Mouse (Mus musculus) ES-E14 (cell line): Measurements from ENCODE around the gene Trio. TPM values are rescaled to one million over a fixed set of nuclear protein-coding genes. Genes with fewer than 3 reads are reported as not detected.

Source experiments
- DNase-seq: peaks from one replicate; pipeline ENCODE4 v3.0.0-alpha.2; 2013; ENCODE audit warnings: low read depth, low spot score
- H3K27ac ChIP-seq: 2 replicates; pipeline ENCODE4 v1.5.1; 2012; ENCODE audit warnings: low read depth, mild to moderate bottlenecking, low read length, moderate library complexity, mixed read lengths; ENCODE audit not compliant: poor library complexity, insufficient read depth, severe bottlenecking
- H3K36me3 ChIP-seq: 2 replicates; pipeline ENCODE4 v1.6.1; 2012; ENCODE audit warnings: mild to moderate bottlenecking, low read length, moderate library complexity, mixed read lengths; ENCODE audit not compliant: control insufficient read depth, poor library complexity, insufficient read depth, severe bottlenecking
- H3K4me1 ChIP-seq, 2 experiments: fragments of 150-350 bp in 1 of 2; sonication (generic) in 1 of 2; 2 replicates each; pipeline ENCODE4 v1.6.1; 2012; ENCODE audit warnings: low read length in 2 of 2, mild to moderate bottlenecking in 1 of 2, mixed read lengths in 1 of 2; ENCODE audit not compliant: control insufficient read depth in 2 of 2, insufficient read depth in 2 of 2, poor library complexity in 1 of 2
- H3K4me3 ChIP-seq, 2 experiments: fragments of 150-350 bp in 1 of 2; sonication (generic) in 1 of 2; 2 replicates each; pipeline ENCODE4 v1.5.1; 2012; ENCODE audit warnings: low read length in 2 of 2, low read depth in 1 of 2, mild to moderate bottlenecking in 1 of 2, mixed read lengths in 1 of 2; ENCODE audit not compliant: insufficient read depth in 1 of 2, poor library complexity in 1 of 2, severe bottlenecking in 1 of 2
- H3K9ac ChIP-seq: 2 replicates; pipeline ENCODE4 v1.6.1; 2012; ENCODE audit warnings: low read depth, mild to moderate bottlenecking, low read length, mixed read lengths; ENCODE audit not compliant: poor library complexity, insufficient read depth, severe bottlenecking
- H3K9me3 ChIP-seq: fragments of 150-350 bp; sonication (generic); 2 replicates; pipeline ENCODE4 v1.6.1; 2012; ENCODE audit warnings: low read depth, mild to moderate bottlenecking, low read length; ENCODE audit not compliant: control insufficient read depth, insufficient read depth
- CHD2 ChIP-seq: IDR thresholded peaks from 2 replicates; pipeline ENCODE4 v1.6.1; 2014; ENCODE audit warnings: mild to moderate bottlenecking, low read depth, low read length, inconsistent platforms
- HCFC1 ChIP-seq: IDR thresholded peaks from 2 replicates; pipeline ENCODE4 v1.6.1; 2012; ENCODE audit warnings: low read length, inconsistent platforms, borderline replicate concordance; ENCODE audit not compliant: insufficient read depth
- MAFK ChIP-seq: IDR thresholded peaks from 2 replicates; pipeline ENCODE4 v1.6.1; 2014; ENCODE audit warnings: mild to moderate bottlenecking, low read depth, low read length, inconsistent platforms; ENCODE audit not compliant: insufficient read depth
- ZC3H11A ChIP-seq: IDR thresholded peaks from 2 replicates; pipeline ENCODE4 v1.6.1; 2012; ENCODE audit warnings: low read depth, mild to moderate bottlenecking, inconsistent platforms, low read length, borderline replicate concordance
- ZNF384 ChIP-seq: IDR thresholded peaks from 2 replicates; pipeline ENCODE4 v1.6.1; 2012; ENCODE audit warnings: low read depth, low read length, inconsistent platforms
- in situ Hi-C, 2 experiments: fragments of 600-800 bp; cut with MboI; formaldehyde crosslinking; loops; one replicate each; pipeline ENCODE4 v1.15.1; 2025; ENCODE audit warnings: low sequenced_read_pairs in 2 of 2, inconsistent platforms in 1 of 2; ENCODE audit not compliant: unreplicated experiment in 2 of 2
- total RNA-seq: library from RNA; depleted of rRNA; stranded (reverse); fragments of 300-350 nt; gene quantifications from 2 replicates; pipeline ENCODE4 v1.2.3, GENCODE M21; 2012

Trio gene
- total RNA-seq, 1 experiment: 34.4 TPM

DNA sequence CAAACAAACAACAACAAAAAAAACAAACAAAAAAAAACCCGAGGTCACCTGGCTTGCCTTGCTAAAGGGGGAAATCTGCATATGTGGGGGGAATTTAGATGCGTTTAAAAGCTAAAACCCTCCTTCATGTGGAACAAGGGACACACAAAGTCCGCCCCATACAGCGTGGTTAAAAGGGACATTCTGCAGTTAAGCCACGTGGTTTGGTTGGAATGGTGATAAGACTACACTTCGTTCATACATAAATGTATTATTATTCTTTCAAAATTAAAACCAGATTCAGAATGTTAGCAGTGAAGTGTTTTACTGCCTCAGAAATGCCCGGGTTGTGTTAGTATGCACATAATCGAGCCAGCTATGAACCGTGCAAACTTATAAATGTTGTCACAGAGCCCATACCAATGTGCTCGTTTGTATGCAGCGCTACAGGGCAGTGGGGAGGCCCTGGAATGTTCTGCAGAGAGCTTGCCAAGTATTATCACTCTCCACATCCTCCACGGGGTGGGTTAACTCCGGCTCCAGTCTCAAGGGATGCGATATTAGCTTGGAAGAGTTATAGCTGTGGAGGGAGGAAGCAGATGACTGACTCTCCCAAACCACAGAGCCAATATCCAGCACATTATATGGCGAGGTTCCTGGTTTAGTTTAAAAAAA lies 243.1 kb downstream of the Trio start:
- Histone ChIP-seq H3K9ac (no peak overlapping the region), H3K4me1 (no peaks in the 10 kb centered on the region), H3K36me3 (no peaks in the 10 kb centered on the region), H3K27ac (no peak overlapping the region), H3K4me3 (no peak overlapping the region), H3K9me3 (no peaks in the 10 kb centered on the region)
- no peak for TF ChIP-seq ZNF384
- TF ChIP-seq MAFK: no peak
- no peak for TF ChIP-seq ZC3H11A
- TF ChIP-seq CHD2: no peak
- TF ChIP-seq HCFC1: no peak
- in situ Hi-C loops: no loop called here
- DNase-seq: no peak

GRCm38 (mm10) chr15:27779827-27780226 lies 245.8 kb downstream of the Trio start:
- in situ Hi-C loops: no loop called here
- Histone ChIP-seq H3K9ac (no peak overlapping the region), H3K4me3 (no peak overlapping the region), H3K9me3 (no peaks in the 10 kb centered on the region), H3K27ac (no peak overlapping the region), H3K4me1 (no peaks in the 10 kb centered on the region), H3K36me3 (no peaks in the 10 kb centered on the region)
- no peak for DNase-seq
- TF ChIP-seq MAFK: no peak
- no peak for TF ChIP-seq HCFC1
- TF ChIP-seq ZC3H11A: no peak
- no peak for TF ChIP-seq ZNF384
- no peak for TF ChIP-seq CHD2

DNA sequence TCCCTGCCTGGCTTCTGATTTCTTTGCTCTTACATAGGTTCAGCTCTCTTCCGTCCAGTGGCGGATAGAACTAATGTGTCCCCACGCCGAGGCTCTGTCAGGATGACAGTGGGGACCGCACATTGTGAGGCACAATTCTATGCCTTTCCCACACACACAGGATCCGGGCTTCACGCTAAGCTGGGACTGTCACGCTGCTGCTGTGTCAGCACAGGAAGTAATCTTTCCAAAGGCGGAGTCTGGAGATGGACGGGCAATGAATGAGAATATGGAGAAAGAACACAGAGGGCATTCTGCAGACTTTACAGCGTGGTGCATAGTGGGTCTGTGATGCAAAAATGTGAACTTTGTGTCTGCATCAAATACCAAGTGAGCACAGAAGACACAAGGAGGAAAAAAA lies 246.2 kb downstream of the Trio start:
- in situ Hi-C loops: no loop called here
- H3K36me3 ChIP-seq: no peaks in the 10 kb centered on the region
- no peak for DNase-seq
- H3K4me1 ChIP-seq: no peaks in the 10 kb centered on the region
- H3K9me3 ChIP-seq: no peaks in the 10 kb centered on the region
- no peak overlapping the region for H3K27ac ChIP-seq
- TF ChIP-seq ZC3H11A: no peak
- no peak for TF ChIP-seq CHD2
- no peak for TF ChIP-seq ZNF384
- TF ChIP-seq MAFK: no peak
- TF ChIP-seq HCFC1: no peak
- no peak overlapping the region for H3K9ac ChIP-seq
- H3K4me3 ChIP-seq: no peak overlapping the region

DNA sequence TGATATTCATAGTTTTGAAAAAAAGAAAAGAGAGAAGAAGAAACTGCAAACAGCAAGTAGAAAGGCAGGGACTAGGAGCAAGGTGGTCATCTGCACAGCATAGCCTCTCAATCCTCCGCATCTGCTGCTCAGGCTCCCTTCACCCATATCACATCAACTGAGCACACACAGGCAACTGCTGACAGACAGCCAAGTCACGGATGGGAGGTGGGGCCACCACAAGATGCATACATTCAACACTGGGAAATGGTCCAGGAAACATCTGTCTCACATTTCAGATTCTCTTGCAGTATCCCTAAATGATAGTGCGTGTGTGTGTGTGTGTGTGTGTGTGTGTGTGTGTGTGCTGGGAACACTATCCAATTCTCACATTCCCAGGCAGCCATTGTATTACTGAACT lies 247.4 kb downstream of the Trio start:
- no peak overlapping the region for H3K9ac ChIP-seq
- no peak for DNase-seq
- no peaks in the 10 kb centered on the region for H3K9me3 ChIP-seq
- H3K27ac ChIP-seq: no peak overlapping the region
- in situ Hi-C loops: no loop called here
- no peak overlapping the region for H3K4me3 ChIP-seq
- no peaks in the 10 kb centered on the region for H3K4me1 ChIP-seq
- TF ChIP-seq CHD2 (no peak), HCFC1 (no peak), ZC3H11A (no peak), MAFK (no peak), ZNF384 (no peak)
- no peaks in the 10 kb centered on the region; the same call in 1 of the 2 replicates for H3K36me3 ChIP-seq
